Mouse (Mus musculus): ENCODE results near the gene Cars2.
"Not testable (repeated sequence)": the region's sequence is repeated elsewhere in the genome, so short reads cannot be mapped to it uniquely, and the experiment has no call there.

Gene Cars2

DNA sequence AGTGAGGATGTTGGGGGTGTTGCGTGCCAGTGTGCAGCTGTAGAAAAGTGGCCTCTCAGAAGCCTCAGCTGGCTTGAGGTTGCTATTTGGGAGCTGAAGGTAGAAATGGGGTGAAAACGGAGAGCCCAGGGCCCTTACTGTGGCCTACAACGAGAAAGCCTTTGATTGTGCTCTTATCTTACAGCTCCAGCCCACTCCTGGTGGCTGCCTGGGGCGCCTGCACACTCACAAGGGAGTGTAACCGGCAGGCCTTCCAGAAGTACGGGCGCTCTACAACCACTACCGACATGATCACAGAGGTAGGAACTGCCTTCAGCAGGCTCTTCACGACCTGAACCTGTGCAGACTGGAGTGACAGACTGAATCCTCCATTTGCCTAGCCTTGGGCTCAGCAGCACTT is 37.9 kb downstream of the Cars2 start:
- DNase-seq (ENCODE audit: low read depth, low spot score): no peak

GRCm38 (mm10) chr8:11510971-11511370 is 39.6 kb downstream of the Cars2 start:
- no peak for DNase-seq (ENCODE audit: low read depth, low spot score)

DNA sequence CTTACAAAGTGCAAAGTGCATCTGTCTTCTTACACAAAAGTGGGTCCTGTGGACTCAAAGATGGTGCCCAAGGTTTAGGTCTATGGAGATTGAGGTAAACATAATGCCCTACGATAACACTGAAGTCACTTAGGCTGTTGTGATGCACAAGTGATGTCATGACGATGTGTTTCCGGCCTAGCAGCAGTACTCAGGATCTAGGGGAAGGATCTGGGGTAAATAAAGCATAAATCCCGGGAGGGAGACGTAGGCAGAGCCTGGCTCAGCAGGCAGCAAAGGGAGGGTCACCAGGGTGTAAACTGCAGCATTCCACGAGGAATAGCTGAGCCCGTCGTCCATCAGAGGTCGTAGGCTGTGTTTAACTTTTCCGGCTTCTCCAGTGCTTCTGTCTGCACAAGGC is 41.7 kb downstream of the Cars2 start:
- no peak for DNase-seq (ENCODE audit: low read depth, low spot score)

- DNase-seq (ENCODE audit: low read depth, low spot score): no peak
Observed at GRCm38 (mm10) chr8:11506802-11507201, 43.8 kb downstream of the Cars2 start.

GRCm38 (mm10) chr8:11506074-11506473 is 44.5 kb downstream of the Cars2 start:
- no peak for DNase-seq (ENCODE audit: low read depth, low spot score)

- no peak for DNase-seq (ENCODE audit: low read depth, low spot score)
Observed at GRCm38 (mm10) chr8:11503476-11504232, 46.9 kb downstream of the Cars2 start.

DNA sequence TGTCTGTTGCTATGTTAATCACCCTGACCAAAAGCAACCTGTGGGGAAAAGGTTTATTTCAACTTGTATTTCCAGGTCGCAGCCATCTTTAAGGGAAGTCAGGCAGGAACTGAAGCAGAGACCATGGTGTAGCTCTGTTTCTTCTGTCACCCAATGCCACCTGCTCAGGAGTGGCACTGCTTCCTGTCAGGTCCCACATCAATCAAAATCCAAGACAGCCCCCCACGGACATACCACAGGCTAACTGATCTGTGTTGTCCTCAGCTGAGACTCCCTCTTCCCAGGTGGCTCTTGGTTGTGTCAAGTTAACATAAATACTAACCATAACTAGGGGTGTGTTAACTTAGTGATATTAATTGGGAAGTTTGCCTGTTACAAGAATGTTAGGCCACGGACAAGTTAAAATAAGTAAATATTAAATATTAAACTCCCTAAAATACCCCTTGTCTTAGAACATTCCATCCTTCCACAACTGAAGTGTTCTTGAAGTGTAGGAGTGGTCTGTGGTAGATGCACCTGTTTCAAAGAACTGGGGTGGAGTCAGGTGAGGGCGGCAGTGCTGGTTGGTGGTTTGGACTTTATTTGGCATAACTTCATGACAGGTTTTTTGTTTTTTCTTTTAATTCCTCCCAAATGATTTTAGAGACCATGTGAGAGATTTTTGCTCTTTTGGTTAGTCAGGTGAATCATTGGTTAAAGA is 51.6 kb downstream of the Cars2 start:
- no peak for DNase-seq (ENCODE audit: low read depth, low spot score)

GRCm38 (mm10) chr8:11498281-11498680 is 52.3 kb downstream of the Cars2 start:
- DNase-seq (ENCODE audit: low read depth, low spot score): no peak

GRCm38 (mm10) chr8:11497017-11497990 is 53.3 kb downstream of the Cars2 start, which contains the start of gene Naxd:
Naxd (plus strand) TSS chr8:11497506.
- DNase-seq (ENCODE audit: low read depth, low spot score): peak; percentile 79

GRCm38 (mm10) chr8:11492340-11492739 is 58.2 kb downstream of the Cars2 start:
- DNase-seq (ENCODE audit: low read depth, low spot score): not testable (repeated sequence)

DNA sequence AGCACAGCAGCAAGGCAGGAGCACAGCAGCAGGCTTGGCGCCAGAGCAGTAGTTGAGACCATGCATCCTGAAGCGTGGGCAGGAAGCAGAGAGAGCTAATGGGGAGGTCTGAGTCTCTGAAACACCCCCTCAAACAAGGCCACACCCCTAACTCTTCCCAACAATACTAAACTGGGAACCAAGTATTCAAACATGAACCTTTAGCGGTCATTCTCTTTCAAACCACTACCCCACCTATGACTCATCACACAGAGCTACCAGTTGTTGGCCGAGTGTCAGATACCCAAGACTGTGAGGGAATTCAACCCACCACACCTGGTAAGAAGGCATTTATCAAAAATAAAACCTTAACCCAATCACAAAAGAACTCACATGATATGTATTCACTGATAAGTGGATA is 63.4 kb downstream of the Cars2 start:
- no peak for DNase-seq (ENCODE audit: low read depth, low spot score)

DNA sequence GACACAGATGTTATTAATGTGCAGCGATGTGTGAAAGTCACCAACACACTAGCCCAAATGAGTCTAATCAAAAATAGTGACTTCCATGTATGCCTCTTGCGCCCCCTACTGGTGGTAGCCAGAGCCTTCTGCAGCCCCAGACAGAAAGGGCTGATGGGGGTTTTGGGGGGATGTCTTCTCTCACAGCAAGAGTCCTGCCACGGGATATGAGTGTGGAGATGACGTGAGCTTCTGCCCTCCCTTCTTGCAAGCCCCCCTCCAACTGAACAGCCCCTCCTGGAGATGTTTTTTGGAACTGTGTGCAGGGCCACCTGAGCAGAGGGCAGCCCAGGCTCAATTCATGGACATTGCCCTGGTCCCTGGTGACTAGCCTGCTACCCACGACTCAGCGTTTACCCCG is 64.4 kb downstream of the Cars2 start:
- no peak for DNase-seq (ENCODE audit: low read depth, low spot score)

DNA sequence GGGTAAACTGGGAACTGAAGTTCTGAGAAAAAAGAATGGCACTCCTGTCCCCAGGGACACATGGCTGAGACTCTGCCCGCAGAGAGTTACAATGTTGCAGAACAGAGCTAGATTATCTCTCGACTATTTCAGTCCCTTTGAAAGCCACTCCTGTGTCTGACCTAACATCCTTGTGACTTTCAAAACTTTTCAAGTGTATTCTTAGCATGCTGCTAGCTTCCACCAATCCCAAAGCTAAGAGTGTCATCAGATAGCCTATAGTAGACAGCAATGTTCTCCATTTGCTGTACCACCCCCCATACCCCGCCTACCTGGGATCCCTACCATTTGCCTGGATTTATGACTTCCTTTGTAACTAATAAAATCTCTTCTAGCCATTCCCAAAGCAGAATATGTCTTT is 68.0 kb downstream of the Cars2 start:
- DNase-seq (ENCODE audit: low read depth, low spot score): no peak

DNA sequence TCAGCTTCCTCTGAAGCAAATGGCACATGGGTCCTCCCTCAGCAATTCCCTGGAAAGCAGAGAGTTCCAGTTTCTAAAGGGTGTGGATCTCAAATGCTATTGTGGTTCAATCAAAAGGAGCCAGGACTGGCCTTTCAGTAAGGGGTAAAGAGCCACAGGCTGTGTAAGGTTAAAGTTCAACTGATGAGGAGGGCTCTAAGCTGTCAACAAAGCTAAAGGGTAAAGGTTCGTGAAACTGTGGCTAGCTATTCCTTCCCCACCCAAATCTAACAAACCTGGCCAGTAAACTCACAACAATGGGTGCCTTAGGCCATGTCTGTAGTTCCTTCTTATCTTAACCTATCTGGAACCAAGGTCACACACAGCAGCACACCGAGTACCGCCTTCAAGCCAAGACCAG is 68.7 kb downstream of the Cars2 start:
- no peak for DNase-seq (ENCODE audit: low read depth, low spot score)

- DNase-seq (ENCODE audit: low read depth, low spot score): no peak
Observed at GRCm38 (mm10) chr8:11479591-11479990, 71.0 kb downstream of the Cars2 start.

DNA sequence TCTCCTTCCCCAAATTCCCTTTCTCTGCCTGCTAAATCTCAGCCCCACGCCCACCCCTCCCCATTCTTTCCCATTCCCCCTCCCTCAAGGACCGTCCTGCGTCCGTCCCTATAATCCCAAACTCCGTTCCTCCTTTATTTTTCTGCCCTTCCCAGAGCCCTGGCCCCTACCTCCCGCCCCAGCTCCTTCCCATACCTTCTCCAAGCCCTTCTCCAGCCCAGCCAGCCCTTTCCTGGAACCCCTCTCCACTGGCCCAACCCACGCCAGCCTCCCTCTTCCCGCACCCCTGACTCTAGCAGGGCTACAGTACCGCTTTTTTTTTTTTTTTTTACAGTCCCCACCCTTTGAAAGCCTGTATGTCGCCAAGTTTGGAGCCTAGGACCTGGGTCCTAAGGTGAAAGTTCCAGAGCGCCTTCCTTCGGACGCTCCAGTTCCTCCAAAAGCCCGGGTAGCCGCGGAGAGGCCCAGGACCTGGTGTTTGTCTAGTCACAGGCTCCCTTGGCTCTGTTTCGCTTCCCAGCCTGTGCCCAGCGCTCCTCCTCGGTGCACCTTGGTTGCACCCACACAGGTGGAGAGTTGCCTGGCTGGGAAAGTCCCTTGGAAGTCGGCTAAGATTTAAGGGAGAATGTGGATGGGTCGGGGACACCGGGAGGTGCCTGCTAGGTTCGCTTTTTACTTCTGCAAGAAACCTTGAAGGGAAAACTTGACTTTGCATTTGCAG is 71.6 kb downstream of the Cars2 start:
- no peak for DNase-seq (ENCODE audit: low read depth, low spot score)

- DNase-seq (ENCODE audit: low read depth, low spot score): no peak
Observed at GRCm38 (mm10) chr8:11477811-11478761, 72.5 kb downstream of the Cars2 start, which contains the start of gene Rab20. Rab20 (minus strand) TSS chr8:11478710.

DNA sequence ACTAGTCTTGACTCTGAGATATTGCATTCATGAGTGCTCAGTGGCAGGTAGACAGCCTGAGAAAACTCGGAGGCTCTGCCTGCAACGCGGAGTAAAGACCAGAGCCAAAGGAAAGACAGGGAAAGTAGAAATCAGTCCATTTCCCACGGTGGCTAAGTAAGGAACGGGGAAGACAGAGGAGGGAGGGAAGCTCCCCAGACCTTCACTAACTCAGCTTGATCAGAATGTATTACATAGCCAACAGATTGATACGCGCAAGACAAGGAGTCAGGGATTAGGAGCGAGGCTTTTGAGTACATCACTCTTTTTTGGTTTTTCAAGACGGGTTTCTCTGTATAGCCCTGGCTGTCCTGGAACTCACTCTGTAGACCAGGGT is 73.4 kb downstream of the Cars2 start:
- no peak for DNase-seq (ENCODE audit: low read depth, low spot score)

- DNase-seq (ENCODE audit: low read depth, low spot score): no peak
Observed at GRCm38 (mm10) chr8:11476338-11477177, 74.0 kb downstream of the Cars2 start.
